Mouse (Mus musculus) CD4-positive, CD25-positive, alpha-beta regulatory T cell, adult 2 months (primary cell): ENCODE results near the gene Auts2.

Experiments
- DNase-seq: peaks from one replicate; pipeline ENCODE4 v3.0.0-alpha.2; 2012; ENCODE audit warnings: low read depth, low spot score

The Auts2 gene

DNA sequence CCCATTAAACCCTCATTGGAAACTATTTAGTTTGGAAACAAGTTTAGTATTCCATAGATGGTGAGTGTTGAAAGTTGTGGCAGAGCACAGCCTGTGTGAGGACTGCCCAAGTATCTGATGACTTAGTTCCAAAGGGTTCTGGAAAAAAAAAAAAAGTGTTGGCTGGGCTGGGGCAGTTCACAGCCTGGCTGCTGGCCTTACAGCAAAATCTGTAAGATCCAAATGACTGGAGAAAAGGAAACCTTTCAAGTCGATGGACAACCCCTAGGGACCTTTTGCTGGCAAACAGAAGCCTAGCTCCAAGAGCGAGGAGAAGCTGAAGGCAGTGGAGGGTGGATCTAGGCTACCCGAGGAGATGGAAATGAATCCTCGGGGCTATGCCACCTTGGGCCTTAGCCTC, 869.4 kb downstream of the Auts2 start:
- no peak for DNase-seq

DNA sequence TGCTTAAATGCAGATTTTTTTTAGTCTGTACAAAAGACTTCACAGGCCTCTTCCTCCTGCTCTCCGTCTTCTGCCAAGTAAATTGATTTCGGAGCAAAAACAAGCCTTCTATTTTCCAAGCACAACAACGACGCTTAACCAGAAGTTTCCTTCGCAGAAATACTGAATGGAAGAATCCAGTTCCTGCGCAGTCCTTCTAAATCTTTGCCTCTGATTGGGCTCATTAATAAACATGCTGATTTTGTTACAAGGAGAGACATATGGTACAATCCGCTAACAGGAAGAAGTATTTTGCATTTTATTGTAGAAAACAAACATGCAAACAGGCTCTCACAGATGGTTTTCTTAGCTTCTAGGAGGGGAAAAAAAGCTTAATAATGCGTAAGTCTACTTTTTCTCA, 878.1 kb downstream of the Auts2 start:
- no peak for DNase-seq

DNA sequence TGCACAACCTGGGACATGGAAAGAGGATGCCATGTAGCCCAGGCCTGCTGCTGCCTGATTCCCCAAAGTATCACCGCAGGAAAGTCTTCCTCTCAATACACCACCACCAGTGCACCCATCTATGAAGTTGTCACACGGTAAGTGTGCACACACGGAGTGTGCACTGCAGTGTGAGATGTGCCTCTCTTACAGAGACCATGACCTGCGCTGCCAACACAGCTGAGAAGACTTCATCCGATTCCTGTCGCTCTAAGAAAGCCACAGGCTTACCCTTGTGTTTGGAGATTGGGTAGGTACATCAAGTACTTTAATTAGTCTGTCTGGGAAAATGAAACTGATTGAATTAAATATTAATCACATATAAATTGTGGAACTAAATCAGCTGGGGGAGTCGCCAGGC, 878.5 kb downstream of the Auts2 start:
- no peak for DNase-seq

DNA sequence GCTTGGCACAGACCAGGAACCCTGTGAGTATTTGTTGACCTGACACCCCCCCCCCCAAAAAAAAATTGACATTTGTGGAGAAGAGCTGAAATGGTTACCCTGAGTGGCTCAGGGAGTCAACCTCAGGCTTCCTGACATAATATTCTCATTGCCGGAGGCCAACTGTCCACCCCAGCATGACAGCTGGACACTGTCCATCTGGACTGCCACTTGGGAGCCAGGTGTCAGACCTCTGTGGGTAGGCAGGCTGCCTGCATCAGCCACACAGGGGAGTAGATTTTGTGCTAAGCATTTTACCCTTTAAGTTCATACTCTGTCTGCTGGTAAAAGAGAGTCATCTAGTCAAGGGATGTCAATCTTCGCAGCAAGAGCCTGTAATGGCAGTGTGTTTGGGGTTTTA, 880.5 kb downstream of the Auts2 start:
- no peak for DNase-seq

DNA sequence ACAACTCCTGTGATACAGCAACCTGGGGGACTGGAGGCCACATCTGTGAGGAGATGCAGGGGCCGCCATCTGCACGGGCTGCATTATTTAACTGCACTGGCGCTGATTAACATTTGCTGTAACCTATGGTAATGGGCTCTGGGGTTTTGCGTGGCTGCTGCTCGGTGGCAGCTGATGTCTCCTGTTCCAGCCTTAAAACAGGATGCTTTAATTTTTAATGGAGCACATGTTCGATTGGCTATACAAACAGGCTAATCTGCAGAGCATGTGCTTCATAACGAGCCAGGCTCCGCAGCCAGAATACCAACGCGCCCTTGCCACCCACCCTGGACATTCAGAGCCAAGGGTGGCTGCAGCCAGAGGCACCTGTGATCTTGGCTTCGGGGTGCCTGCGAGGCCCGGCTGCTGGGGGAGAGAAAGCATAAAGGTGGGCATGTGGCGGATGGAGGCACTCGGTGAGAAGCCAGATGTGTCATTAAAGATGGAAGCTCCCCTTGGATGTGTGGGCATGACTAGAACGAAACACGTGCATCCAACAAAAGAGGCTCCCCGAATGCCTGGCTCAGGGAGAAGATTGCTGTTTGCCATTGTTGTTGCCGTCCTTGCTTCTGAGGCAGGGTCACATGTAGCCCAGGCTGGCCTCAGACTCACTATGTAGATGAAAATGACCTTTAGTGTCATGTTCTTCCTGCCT, 884.2 kb downstream of the Auts2 start:
- no peak for DNase-seq

DNA sequence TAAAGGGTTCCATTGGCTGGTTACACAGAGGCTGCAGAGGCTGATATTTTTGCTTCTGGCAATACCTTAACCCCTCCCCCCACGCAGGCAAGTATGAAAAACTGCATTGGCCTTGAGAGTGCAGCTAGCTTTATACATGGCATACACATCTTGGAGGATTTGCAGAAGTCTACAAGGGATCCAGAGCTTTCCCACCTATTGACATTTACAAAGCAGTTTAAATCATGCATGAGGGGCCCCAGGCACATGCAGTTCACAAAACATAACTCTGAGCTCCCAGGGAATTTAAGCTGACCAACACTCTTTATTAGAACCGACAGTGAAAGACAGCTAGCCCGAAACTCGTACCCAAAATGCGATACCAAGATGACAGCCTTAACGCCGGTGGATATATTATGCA, 888.9 kb downstream of the Auts2 start:
- no peak for DNase-seq

DNA sequence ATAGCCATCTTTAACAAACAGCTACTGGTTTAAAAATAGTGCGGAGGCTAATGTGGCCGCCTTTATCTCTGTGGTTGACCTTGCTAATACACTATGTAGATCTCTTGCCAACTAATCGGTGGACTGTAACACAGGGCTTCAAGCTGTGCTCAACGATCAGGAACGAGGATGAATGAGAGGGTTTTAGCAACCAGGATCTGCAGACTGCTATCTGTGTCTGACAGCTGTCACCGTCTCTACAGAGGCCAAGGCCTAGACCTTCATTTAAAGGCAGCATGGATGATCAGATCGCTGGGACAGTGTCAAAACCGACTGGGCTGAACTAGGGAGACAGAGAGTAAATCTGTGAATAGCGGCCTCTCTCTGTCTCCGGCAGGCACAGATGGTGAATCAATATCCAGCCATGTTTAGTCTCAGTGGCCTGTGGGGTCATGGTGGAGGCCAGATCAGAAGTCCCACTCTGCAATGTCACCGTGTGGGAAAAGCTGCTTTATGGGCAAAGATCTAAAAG, 892.7 kb downstream of the Auts2 start:
- no peak for DNase-seq

DNA sequence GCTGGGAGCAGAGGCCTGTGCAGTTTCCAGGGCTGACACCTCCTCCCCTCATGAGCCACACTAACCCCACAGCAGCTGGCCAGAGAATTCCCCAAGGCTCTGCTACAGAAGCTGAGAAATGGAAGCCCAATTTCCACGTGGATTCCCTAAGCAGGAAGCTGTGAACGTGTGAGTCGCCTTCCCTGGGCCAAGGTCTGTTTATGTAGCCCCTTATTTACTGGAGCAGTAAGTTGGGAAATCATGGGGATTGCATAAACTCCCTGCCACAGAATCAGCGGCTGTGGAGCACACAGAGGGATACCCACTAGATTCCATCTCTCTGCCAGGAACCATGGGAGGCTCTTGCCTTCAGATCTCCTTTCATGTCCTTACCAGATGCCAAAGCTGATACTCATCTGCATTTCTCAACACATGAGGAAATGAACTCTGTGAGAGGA, 895.4 kb downstream of the Auts2 start:
- DNase-seq, result no peak

DNA sequence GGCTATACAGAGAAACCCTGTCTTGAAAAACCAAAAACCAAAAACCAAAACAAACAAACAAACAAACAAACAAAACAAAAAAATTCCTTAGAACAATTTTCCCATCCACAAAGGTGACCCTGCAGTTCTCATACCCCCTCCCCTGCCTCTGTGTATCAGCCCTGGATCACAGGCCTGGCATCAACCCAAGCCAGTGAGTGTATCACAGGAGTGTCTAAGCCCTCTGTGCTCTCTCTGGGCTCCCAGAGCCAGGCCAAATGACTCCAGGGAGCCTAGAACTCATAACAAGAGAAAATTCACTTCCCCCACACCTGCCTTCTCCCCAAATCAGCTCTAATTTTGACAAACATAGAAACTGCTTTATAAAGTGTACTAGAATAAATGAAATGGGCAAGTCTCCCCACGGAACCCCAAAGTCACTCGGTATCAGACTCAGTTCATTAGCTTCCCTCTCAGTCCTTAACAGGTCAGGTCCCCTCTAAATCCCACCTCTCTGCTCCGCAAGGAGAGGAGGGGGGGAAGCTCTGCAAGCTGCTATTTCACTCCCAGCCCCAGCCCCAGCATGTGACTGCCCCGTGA, 896.0 kb downstream of the Auts2 start:
- no peak for DNase-seq

DNA sequence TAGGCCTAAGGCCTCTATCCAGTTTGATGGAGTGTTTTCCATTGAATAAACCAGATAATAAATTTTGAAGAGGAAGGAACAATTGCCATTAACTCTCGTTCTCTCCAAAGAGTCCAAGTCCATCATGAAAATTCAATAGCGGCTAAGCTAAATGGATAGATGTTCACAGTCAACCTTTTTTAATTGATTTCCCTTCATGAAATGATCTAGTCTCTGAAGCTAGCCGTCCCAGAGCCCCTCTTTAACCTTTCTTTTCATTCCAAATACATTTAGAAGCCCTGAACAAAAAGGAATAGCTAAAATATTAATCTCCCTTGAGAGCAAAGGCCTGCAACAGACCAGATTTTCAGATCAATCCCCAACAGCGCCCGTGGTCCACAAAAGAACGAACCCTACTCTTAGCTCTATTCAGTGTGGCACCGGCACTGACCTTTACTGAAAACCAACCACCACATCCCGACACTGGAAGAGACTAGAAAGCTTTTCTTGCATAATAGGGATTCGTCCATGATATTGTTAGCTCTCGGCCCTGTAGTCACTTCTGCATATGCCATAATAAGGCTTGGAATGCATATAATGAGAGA, 896.9 kb downstream of the Auts2 start:
- DNase-seq, result no peak

DNA sequence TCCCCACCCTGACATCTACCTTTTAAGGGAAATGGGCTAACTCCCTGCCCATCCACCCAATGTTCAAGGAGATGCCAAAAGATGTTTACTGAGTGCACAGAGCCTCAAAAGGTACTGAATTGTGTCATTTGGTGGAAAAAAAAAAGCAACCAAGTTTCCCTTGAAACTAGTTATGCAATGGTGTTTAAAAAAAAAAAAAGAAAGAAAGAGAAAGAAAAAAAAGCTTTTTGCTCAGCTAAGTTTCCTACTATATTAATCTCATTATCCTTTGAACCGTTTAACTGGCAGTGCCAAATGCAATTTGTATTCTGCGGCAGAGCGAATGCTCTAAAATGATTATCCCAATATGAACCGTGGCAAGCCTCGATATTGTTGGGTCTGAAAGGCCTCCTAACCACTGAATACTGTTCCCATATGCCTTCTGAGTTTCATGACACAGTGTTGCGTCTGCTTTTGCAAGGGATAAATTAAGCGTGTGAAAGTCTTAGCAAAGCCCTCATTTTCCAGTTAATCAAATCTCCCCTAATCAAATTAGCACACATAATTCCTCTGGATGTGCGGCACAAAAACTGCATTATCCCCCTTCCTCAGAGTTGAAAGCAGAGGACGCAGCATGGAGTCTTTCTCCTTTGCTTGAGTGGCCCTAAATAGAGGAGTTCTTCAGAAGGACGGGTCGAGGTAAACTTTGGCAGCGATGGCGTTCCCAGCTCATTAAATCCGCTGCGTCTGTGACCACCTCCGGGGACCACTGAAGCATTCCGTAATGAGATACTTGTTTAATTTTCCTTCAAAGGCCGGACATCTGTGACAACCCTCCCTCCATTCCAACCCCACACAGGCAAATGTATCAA, 897.6 kb downstream of the Auts2 start:
- DNase-seq, result no peak

DNA sequence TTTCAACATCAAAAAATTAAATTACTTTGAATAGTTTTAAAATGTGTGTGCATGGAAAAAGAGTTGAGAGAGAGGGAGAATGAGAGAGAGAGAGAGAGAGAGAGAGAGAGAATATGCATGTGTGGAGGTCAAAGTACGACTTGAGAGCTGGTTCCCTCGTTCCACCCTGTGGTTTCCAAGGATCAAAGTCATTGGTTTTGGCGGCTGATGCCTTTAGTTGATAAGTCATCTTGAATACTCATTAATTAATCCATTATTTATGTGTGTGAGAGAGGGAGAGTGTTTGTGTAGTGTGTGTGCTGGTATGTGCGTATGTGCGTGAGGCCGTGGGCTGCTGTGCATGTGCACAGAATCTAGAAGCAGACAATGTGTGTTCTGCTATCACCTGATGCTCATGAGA, 898.8 kb downstream of the Auts2 start:
- no peak for DNase-seq

DNA sequence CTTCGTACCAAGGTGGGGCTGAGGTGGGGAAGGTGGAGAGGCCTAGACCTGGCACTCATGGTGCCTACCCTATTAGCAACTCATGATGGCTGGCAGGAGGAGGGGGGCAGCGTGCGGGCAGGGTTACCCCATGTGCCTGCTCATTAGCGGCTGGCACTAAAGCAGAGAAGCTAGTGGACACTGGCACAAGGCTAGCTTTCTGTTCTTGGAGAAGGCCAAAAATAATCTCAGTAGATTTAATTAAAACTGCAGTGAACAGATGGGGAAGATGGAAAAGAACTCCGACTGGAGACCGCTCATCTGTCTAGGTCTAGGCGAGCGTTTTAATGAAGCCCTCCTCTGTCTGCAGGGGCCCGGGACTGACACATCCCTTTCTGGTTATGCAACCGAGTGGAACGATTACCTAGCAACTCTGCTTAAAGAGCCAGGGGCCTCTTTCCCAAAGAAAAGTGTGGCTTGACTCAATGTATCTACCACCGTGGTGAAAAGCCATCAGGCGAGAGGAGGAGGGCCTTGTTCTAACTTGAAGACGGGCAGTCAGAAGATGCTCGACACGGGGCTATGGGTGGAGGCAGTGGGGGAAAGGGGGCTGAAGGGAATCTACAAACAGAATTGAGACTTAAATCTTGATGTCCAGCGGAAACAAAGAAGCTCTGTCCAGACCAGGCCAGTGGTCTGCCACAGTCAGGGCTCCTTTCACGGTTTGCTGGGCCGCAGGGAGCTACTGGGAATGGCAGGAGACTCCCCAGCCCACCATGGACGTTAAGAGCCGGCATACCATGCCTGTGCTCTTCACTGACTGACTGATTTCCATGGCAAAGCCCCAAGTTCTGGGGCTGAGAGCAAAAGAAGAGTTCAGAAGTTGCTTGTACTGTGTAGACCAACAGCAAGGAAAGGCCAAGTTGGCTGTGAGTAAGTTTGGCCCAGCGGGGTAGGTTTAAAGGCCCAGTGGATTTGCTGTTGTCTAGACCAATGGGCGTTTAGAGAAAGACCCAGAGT, 899.7 kb downstream of the Auts2 start:
- DNase-seq, result no peak

DNA sequence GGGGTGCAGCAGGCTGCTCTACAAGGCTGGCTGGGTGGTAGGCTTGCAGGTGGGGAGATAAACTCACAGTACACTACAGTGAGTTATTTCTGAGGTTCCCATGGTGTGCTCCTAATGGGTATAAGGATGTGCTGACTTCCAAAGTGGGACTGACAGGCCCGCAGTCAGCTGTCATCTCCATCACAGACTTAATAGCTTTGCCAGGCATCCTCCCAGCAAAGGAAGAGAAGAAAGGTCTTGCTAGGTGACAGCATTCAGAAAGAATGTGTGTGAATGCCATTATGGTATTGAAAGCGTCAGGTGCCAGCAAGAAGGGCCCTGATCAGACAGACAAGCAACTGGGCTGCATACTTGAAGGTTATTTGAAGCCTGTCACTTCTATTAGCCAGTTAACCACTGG, 900.4 kb downstream of the Auts2 start:
- DNase-seq, result no peak

DNA sequence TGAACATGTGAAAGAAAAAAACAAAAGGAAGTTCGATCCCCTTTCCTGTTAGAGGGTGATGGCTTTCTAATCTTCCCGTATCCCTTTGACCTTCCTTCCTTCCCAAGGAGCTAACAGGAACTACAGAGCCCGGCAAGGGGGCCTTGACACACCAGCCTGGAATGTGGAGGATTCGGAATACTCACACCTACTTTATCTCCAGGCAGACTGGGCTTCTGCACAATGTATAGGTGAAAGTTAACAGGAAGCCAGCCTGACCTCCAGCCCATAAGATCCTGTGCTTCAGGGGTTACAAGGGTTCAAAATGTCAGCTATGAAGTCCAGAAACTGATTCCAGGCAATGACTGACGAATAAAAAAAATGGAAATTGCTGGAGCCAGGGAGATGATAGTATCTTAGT, 906.7 kb downstream of the Auts2 start:
- DNase-seq, result no peak

DNA sequence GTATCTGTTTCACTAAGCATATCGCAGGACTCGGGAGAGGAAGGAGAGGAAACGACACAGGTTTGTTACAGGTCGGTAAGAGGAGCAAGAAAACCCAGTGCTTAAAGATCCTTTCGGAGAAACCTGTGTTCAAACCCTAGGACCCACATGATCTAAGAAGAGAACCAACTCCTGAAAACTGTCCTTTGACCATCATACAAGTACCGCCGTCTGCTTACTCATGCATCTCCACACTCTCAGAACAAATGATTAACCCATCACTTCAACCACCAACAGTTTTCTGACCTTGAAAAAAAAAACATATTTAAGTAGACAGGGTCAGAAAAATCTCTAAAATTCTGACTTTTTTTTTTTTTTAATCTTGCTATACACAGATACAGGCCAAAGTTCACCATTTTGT, 908.4 kb downstream of the Auts2 start:
- no peak for DNase-seq

DNA sequence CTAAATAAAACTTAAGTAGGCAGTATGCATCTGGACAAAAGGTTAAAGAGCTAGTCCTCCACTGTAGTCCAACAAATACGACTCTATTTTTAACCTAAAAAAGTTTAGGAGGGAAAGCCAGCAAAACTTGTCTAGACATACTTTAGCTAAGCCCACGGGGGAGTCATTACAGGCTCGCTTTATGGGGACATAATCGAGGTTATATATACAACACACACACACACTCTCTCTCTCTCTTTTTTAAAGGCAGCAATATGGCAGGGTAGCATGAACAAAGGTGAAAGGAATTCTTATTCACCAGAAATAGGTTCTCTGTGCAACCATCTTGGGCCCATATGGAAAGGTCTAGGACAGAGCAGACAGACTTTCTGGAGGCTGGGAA, 911.2 kb downstream of the Auts2 start:
- no peak for DNase-seq

DNA sequence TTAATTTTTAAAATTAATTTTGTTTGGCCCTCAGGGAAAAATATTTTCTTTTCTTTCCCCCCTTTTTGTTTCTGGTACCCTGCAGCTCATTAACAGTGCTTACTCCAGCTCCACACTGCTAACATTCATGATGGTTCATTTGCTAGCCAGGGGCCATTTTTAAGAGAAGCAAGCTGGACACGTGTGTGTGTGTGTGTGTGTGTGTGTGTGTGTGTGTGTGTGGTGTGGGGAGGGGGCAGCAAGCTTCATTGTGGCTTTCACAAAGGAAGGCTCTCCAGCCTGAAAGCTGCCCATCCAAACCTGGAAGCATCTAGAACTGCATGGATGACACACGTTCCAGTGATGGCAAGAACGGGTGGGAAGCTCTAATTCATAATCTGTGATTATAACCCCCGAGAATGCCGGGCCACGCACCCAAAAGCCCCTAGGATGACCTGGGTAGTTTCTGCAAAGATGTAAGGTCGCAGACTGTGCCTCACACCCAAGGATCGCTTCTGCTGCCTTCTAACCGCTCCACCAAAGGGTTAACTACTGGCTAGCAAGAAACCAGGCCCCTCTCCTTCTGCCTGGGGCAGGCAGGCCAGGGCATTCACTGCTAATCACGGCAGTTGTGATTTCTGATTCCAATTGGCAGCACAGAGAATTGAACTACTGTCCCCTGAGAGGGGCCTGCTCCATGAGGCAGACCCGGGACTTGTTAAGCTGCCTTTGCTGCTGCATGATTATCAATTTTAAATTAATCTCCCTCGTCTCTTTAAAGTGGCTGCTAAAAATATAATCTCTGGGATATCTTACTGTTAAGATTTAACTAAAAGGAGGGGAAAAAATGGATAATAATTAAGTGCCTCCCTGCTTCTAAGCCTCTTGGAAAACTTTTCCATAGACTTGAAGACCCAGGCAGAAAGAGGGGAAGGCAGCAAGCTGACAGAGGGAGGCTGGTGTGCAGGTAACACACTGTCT, 911.8 kb downstream of the Auts2 start:
- DNase-seq, result no peak

DNA sequence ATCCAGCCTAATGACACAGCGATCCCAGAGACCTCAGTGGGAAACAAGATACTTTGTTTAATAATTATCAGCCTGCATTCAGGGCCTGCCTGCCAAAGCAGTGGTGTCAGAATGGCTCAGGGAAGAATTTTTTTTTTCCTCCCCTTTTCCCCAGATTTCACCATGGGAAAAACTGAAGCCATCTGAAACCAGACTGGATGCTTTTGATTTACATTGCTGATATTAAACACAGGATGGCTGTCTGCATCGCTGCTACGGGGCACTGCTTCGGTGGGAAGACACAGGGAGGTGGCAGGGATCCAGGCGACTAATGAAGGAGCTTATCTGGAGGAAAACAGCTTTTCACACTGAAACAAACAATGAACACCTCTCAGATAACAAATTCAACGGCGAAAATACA, 912.6 kb downstream of the Auts2 start:
- DNase-seq, result no peak
